Mouse (Mus musculus) bone marrow, adult 2 months (tissue): ENCODE data around the gene Uggt1. TPM values are rescaled to one million over a fixed set of nuclear protein-coding genes. Genes with fewer than 3 reads are reported as not detected.

ENCODE experiments used
- H3K27ac ChIP-seq: fragments of 200-500 bp; 2 replicates; pipeline ENCODE4 v1.5.1; 2012; ENCODE audit warnings: low read depth, mild to moderate bottlenecking, control low read depth, inconsistent platforms, low read length; ENCODE audit not compliant: control insufficient read depth, poor library complexity, insufficient read depth
- H3K4me1 ChIP-seq: fragments of 200-500 bp; 2 replicates; pipeline ENCODE4 v1.6.1; 2011; ENCODE audit warnings: low read length; ENCODE audit not compliant: control insufficient read depth, insufficient read depth
- H3K4me3 ChIP-seq: fragments of 200-500 bp; replicated peaks from 2 replicates; pipeline ENCODE3; 2011; ENCODE audit warnings: mild to moderate bottlenecking, low read depth, low read length, control low read depth; ENCODE audit not compliant: control insufficient read depth
- CTCF ChIP-seq: fragments of 200-500 bp; IDR thresholded peaks from 2 replicates; pipeline ENCODE4 v1.5.1; 2011; ENCODE audit warnings: low read length, control low read depth; ENCODE audit not compliant: control insufficient read depth, insufficient read depth
- POLR2A ChIP-seq: fragments of 200-500 bp; IDR thresholded peaks from 2 replicates; pipeline ENCODE4 v1.6.1; 2011; ENCODE audit warnings: low read depth, mild to moderate bottlenecking, control low read depth, low read length, borderline replicate concordance; ENCODE audit not compliant: control insufficient read depth
- WGBS: fragments of 180-500 bp; shearing (Covaris S2); methylation state at CpG from one replicate; pipeline ENCODE4 v1.1.7; 2018; 5-methylcytosine and 5-hydroxymethylcytosine counted together
- polyA plus RNA-seq: library from polyadenylated mRNA; stranded (reverse); fragments of >200 nt; gene quantifications from 2 replicates; pipeline ENCODE4 v1.2.4, GENCODE M21; 2011; ENCODE audit warnings: low replicate concordance; ENCODE audit not compliant: missing spikeins, insufficient read depth, insufficient read length

The Uggt1 gene
- 14.8 and 33.9 TPM in 2 replicates for polyA plus RNA-seq

DNA sequence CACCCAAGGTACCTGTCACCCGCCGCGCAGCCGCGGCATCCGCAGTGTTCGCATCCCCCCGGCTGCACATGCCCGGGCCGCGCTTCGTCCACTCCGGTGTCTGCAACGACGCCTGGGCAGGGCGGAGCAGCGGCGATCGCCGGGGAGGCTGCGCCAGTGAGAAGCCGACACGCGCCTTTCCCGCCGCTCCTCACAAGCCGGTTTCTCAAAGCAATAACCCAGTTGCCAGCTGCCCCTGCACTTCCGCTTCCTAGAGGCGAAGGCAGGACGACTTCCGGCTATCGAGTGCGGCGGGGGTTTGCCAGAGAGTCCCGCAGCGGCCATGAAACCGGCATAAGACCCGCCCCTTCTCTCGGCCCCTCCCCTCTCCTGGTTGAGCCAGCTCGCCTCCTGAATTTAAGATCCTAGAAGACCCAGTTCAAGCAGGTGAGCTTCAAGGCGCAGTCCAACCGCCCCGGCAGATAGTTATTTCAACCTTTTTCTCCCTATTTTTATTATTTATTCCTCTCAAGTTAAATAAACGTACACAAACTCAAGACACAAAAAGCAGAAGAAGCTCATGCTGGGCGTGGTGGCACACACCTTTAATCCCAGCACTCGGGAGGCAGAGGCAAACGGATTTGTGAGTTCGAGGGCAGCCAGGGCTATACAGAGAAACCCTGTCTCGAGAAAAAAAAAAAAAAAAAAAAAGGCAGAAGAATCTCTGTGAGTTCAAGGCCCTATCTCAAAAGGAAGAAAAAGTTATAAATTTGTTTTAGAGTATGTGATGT is at the start of gene Uggt1:
TSS of gene Uggt1 (minus strand) at position 663 of the 770 bp plus-strand sequence.
- peak within 1 kb of the TSS; percentile 86 for H3K27ac ChIP-seq
- WGBS = under 1% methylated on average over 49 of the region's 49 CpGs
- TF ChIP-seq CTCF = no peak
- peak; percentile 68; the same call in 1 of the 2 replicates for TF ChIP-seq POLR2A
- peak within 1 kb of the TSS; percentile 92 for H3K4me3 ChIP-seq
- H3K4me1 ChIP-seq = peaks cover 1% of the 10 kb centered on the region; the same call in 1 of the 2 replicates

- H3K4me1 ChIP-seq = peaks cover 12% of the 10 kb centered on the region
- H3K4me3 ChIP-seq = no peak overlapping the region
- no peak overlapping the region for H3K27ac ChIP-seq
- TF ChIP-seq CTCF (no peak), POLR2A (no peak)
- 85% methylated on average over 8 of the region's 8 CpGs for WGBS
These were observed 49.0 kb upstream of the Uggt1 start for GRCm38 (mm10) chr1:36293470-36293869.

DNA sequence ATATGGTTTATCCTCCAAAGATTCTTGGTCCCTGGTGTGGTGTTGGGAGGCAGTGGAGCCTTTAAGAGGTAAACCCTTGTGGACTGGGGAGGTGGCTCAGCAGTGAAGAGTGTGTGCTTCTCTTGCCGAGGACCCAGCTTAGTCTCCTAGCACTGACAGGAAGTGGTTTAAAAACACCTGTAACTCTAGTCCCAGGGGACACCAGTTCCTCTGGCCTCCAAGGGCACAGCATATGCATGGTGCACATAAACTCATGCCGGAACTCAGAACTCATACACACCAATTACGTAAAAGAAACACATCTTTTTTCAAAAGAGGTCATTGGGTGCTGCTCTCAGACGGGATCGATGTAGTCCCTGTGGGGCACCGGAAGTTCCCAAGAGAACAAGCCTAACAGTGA is 37.3 kb upstream of the Uggt1 start:
- Histone ChIP-seq H3K27ac (no peak overlapping the region), H3K4me1 (no peaks in the 10 kb centered on the region), H3K4me3 (no peak overlapping the region)
- 53% methylated on average over 6 of the region's 6 CpGs for WGBS
- no peak for TF ChIP-seq POLR2A
- no peak for TF ChIP-seq CTCF

GRCm38 (mm10) chr1:36280938-36281337 is 36.4 kb upstream of the Uggt1 start:
- TF ChIP-seq CTCF (no peak), POLR2A (no peak)
- Histone ChIP-seq H3K4me1 (no peaks in the 10 kb centered on the region), H3K4me3 (no peak overlapping the region), H3K27ac (no peak overlapping the region)
- 87% methylated on average over 3 of the region's 3 CpGs for WGBS

DNA sequence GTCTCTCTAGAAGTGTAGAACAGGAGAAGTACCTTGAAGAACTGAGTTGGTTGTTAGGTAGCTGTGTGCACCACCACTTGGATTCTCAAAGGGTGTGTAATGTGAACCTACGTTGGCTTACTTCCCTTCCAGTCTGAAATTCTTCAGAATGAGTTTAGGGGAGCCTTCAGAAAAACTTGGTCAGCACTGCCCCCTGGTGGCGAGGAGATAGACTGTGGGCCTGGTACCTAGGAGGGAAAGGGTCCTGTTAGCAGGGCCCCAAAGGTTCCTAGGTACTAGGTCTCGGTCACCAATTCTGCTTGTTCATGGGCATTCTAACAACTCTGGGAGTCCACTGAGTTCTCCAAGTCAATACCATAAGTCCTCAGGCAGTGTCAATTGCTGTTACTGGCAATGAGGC is 34.7 kb upstream of the Uggt1 start:
- no peak overlapping the region for H3K4me3 ChIP-seq
- H3K4me1 ChIP-seq = peaks cover 2% of the 10 kb centered on the region
- no peak overlapping the region for H3K27ac ChIP-seq
- no peak for TF ChIP-seq POLR2A
- peak; percentile 86 for TF ChIP-seq CTCF
- 17% methylated on average over 3 of the region's 3 CpGs for WGBS

DNA sequence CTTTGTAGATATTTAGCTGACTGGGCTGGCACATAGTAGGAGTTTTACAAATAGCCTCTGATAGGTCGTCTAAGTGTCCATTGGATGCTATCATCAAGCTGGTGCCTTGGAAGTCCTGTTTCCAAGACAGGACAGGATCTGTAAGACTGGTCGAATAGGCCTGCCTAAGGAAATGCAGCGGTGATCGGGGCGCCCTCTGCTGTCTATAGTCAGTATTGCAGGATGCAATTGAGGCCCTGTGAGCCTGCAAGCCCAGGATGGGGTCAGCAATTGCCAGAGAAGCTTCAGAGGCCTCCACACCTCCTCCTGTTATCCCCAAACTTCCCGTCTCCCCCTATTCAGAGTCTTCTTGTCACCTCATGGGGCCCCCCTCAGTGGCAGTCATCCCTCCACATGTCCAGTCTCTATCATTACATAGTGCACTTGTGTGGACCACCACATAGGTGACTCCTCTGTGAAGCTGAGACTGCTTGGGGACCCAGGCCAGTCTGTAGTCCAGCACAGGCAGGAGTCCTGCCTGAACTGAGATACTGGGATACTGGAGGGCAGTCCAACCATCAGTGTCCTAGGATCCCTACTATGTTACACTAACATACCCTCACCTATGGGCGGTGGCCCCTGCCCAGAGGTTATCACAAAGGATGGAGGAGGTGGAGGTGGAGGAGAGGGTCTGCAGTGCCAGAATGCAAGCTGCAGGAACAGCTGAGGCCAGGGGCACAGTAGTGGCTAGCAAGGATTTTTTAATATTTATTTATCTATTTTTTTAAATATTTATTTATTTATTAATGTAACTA is 32.9 kb upstream of the Uggt1 start:
- peaks cover 2% of the 10 kb centered on the region for H3K4me1 ChIP-seq

DNA sequence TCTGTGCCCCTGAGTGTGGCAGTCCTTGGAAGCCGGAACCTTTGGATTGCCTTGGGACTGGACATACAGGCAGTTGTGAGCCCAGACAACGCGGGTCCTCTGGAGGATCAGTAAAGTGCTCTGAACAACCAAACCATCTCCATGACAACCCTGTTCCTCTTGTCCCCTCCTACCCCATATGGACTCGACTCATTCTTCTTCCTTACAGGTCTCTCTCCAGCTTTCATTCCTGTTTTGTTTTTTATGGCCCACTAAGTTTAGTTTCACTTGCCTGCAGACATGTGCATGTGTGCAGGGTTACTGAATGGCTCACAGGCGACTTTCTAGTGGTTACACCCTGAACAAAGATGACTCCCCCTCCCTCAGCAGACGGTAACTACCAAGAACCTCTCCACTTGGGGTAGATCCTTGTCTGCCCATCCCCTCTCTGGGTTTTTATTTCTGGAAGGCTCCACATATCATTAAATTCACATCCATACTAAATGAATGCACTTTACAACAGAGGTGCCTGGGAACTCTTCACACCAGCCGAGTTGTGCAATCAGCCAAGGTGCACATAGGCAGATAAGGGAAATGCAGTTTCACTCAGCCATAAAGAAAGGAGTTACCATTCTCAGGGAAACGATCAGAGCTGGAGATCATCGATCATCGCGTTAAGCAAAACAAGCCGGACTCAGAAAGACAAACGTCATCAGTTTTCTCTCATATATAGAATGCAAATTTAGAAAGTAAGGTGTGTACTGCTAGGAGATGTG is 31.3 kb upstream of the Uggt1 start:
- 43% methylated on average over 13 of the region's 13 CpGs for WGBS
- Histone ChIP-seq H3K27ac (no peak overlapping the region), H3K4me1 (peaks cover 2% of the 10 kb centered on the region), H3K4me3 (no peak overlapping the region)
- TF ChIP-seq CTCF = no peak
- TF ChIP-seq POLR2A = no peak

More for the DNA sequence above, 32.9 kb upstream of the Uggt1 start:
- 18% methylated on average over 7 of the region's 7 CpGs for WGBS
- TF ChIP-seq POLR2A (no peak), CTCF (peak; percentile 93)
- Histone ChIP-seq H3K4me3 (no peak overlapping the region), H3K27ac (no peak overlapping the region)
